Mouse (Mus musculus): ENCODE results near the gene Psme3.

Psme3 gene

DNA sequence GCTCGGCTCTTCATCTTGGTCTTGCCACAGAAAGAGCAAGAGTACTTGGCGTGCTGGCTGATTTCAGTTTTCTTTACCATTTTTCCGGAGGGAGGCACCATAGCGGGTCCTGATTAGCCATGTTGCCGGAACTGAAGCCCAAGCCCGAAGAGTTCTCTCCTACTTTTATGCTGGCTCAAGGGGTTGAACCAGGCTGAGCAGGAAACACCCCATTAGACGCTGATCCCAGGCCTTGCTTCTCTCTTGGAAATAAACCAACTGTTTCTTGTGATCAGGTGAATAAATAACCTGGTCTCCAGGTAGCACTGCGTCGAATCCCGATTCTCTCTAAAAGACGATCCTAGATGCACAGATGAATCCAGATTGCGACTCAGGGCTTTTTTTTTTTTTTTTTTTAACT is 37.4 kb downstream of the Psme3 start:
- no peak for DNase-seq (ENCODE audit: low read depth, low spot score)

DNA sequence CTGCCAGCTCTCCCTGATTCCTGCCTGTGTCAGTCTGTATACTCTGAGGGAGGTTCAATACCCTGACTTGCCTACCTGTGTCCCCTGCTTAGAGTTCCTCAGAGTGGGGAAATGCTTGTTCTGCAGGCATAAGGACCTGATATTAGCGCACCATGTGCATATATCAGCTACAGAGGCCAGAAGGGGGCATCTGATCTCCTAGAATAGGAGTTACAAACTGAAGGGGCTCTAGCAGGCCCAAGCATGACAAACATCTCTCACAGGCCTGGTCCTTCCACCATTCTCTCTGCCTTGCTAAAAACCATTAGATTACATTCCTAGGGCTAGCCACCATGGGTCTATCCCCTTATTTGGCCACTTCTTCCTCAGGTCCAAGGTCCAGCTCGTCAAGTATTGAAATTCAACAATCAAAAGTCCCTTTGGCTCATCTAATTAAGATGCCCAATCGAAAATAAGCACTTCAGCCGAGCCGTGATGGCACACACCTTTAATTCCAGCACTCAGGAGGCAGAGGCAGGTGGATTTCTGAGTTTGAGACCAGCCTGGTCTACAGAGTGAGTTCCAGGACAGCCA is 38.5 kb downstream of the Psme3 start:
- DNase-seq (ENCODE audit: low read depth, low spot score) = no peak

DNA sequence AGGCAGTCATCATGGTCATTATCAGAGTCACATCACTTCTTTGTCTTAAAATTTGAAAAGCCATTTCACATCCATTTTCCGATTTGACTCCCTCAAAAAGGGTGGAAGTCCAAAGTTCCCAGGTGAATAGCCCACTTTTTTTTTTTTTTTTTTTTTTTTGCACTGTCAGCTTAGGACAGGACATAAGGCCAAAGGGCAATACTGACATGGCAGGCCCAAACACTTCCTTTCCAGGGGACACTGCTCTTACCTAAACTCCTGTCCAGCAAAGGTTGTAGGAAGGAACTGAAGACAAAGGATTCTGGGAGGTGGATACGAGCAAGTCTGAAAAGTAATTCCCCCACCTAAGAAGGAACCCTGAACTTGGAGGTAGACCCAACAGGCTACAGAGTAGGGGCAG is 39.9 kb downstream of the Psme3 start:
- no peak for DNase-seq (ENCODE audit: low read depth, low spot score)

DNA sequence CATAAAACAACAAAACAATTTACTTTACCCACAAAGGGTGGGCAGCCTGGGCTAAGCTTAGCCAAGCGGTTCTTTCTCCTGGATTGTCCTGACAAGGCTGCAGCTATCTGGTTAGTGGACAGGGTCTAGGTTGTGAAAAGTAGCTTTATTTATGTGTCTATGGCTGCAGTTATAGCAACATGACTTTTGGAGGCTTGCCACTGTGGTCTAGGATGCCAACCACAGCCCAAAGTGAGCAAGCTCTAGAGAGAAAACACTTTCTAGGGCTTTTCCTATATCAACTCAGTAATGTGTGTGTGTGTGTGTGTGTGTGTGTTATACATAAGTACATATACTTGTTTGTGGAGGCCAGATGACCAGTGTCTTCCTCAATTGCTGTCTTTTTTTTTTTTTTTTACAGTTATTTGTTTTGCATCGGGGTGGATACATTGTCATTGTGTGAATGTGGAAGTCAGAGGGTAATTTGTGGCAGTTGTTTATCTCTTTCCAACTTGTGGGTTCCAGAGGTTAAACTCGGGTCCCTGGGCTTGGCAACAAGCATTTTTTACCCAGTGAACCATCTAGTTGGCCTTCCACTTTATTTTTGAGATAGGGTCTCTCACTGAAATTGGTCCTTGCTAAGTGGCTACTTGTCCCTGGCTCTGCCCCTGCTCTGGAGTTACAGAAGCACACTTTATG is 41.6 kb downstream of the Psme3 start:
- no peak for DNase-seq (ENCODE audit: low read depth, low spot score)

DNA sequence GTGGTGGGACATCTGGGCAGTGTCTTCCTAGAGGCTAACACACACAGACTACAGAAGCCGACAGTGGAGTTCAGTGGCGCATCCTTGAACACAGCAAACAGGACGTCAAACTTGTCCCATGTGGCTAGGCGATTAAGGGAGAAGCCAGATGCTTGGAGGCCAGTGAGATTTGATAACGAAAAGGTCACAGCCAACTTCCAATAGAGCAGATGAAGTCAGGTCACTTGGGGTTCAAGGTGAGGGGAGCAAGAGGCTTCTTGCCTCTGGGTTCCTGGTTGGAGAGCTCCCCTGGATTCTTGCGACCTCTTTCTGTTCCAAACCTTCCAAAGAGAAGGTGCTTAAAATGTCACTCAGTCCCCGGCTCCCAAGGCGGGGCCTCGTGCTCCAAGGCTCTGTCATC is 43.8 kb downstream of the Psme3 start:
- DNase-seq (ENCODE audit: low read depth, low spot score) = no peak

DNA sequence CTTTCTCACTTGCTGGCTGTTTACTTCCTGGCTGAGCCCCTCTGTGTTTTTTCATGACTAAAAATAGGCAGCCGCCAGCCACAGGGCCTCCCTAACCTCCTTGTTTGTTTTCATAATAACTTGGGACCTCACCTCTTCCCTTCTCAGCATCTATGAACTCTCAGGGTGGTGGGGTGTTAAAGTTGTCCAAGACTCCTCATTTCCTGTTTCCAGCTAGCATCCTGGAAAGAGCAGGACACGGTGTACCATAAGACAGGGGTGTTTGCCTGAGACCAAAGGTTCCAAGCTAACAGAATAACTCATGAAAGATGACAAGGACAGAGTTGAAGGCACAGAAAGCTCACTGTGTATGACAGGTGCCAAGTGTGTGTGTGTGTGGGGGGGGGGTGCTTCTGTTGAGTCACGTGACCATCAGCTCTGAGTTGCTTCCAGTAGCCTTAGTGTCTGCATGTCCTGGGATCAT is 44.7 kb downstream of the Psme3 start:
- DNase-seq (ENCODE audit: low read depth, low spot score) = no peak

GRCm38 (mm10) chr11:101364531-101364931 is 48.5 kb downstream of the Psme3 start:
- DNase-seq (ENCODE audit: low read depth, low spot score) = no peak

DNA sequence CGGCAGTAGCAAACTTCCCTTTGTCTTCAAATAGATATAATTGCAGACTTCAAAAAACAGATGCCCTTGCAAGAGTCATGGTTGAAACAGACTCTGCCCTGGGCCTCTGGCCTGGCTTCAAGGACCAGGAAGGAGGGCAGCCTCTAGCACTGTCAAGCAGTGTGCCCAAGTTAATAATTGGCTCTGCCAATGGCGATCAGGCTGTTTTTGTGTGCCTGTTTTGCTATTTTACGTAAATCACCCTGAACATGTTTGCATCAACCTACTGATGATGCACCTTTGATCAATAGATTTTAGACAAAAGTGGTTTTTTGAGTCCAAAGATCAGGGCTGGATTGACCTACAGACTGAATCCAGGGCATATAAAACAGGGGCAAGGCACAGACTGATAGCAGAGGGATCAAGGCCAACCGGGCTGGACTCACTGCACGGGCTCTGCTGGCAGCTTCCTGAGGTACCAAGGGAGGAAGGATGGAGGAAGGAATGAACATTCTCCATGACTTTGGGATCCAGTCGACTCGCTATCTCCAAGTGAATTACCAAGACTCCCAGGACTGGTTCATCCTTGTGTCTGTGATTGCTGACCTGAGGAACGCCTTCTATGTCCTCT is 51.4 kb downstream of the Psme3 start, which contains the start of gene G6pc:
Gene G6pc (plus strand): TSS at position 236 of the 610 bp plus-strand sequence.
- no peak for DNase-seq (ENCODE audit: low read depth, low spot score)

- DNase-seq (ENCODE audit: low read depth, low spot score) = no peak
Measured at GRCm38 (mm10) chr11:101370141-101370540, 54.1 kb downstream of the Psme3 start.

All from ZHBTc4 (cell line).